14 mouse cellular contexts compared by ENCODE assay signal in genomic region chr13:46088237-46088636, GRCm38 (mm10).
DNase-seq lines count a peak whose midpoint lies in the region; ATAC-seq and TF ChIP-seq lines count a peak whose summit lies in the region.
"Had no signal": no experiment of that assay in that cellular context is flagged by ENCODE, and none has a peak within 500 bp of the region (broad histone marks: within the 10 kb centered on the region; RNA-seq: fewer than 3 reads in every experiment).

No protein-coding gene starts in this region.

- H3K9ac ChIP-seq in hindbrain, postnatal 0 days (replicated peaks; ENCODE audit: low read length) = no peak overlapping the region
- no peak overlapping the region for H3K9ac ChIP-seq in hindbrain, embryonic 12.5 days
- no peak overlapping the region for H3K9ac ChIP-seq in lung, embryonic 14.5 days
- H3K9ac ChIP-seq: hindbrain, embryonic 14.5 days; limb, embryonic 15.5 days; neural tube, embryonic 15.5 days had no signal

- no peaks in the 10 kb centered on the region for H3K27me3 ChIP-seq in hindbrain, postnatal 0 days (ENCODE audit: insufficient read depth, low read length)
- no peaks in the 10 kb centered on the region for H3K27me3 ChIP-seq in hindbrain, embryonic 12.5 days
- H3K27me3 ChIP-seq in lung, embryonic 14.5 days (ENCODE audit: insufficient read depth, low read length) = no peaks in the 10 kb centered on the region
- H3K27me3 ChIP-seq in E14TG2a.4 (ENCODE audit: insufficient read depth, low read length) = no peaks in the 10 kb centered on the region
- H3K27me3 ChIP-seq: limb, embryonic 15.5 days; neural tube, embryonic 15.5 days had no signal

- no peaks in the 10 kb centered on the region for H3K4me1 ChIP-seq in hindbrain, postnatal 0 days (ENCODE audit: insufficient read depth, low read length)
- H3K4me1 ChIP-seq in hindbrain, embryonic 12.5 days = no peaks in the 10 kb centered on the region
- H3K4me1 ChIP-seq in lung, embryonic 14.5 days (ENCODE audit: insufficient read depth) = no peaks in the 10 kb centered on the region
- H3K4me1 ChIP-seq in E14TG2a.4 (replicated peaks; ENCODE audit: low read depth, low read length) = no peaks in the 10 kb centered on the region
- H3K4me1 ChIP-seq: limb, embryonic 15.5 days; midbrain, embryonic 10.5 days; neural tube, embryonic 15.5 days had no signal

- no peak overlapping the region for H3K4me2 ChIP-seq in hindbrain, postnatal 0 days (ENCODE audit: low read depth, low read length)
- no peak overlapping the region for H3K4me2 ChIP-seq in hindbrain, embryonic 12.5 days (replicated peaks)
- H3K4me2 ChIP-seq in lung, embryonic 14.5 days = no peak overlapping the region
- H3K4me2 ChIP-seq: hindbrain, embryonic 14.5 days; limb, embryonic 15.5 days; neural tube, embryonic 15.5 days had no signal

- H3K27ac ChIP-seq in hindbrain, postnatal 0 days = no peak overlapping the region
- no peak overlapping the region for H3K27ac ChIP-seq in hindbrain, embryonic 12.5 days
- H3K27ac ChIP-seq in lung, embryonic 14.5 days (ENCODE audit: low read depth) = no peak overlapping the region
- H3K27ac ChIP-seq: hindbrain, embryonic 14.5 days; limb, embryonic 15.5 days; midbrain, embryonic 10.5 days; neural tube, embryonic 15.5 days had no signal

- ATAC-seq in hindbrain, postnatal 0 days = no peak
- no peak for ATAC-seq in hindbrain, embryonic 12.5 days (ENCODE audit: low FRiP score)
- no peak for ATAC-seq in lung, embryonic 14.5 days (ENCODE audit: insufficient read depth)

- no peak overlapping the region for H3K4me3 ChIP-seq in hindbrain, postnatal 0 days (ENCODE audit: low read length)
- H3K4me3 ChIP-seq in hindbrain, embryonic 12.5 days = no peak overlapping the region
- H3K4me3 ChIP-seq in lung, embryonic 14.5 days (ENCODE audit: low read depth, low read length) = no peak overlapping the region
- no peak overlapping the region for H3K4me3 ChIP-seq in E14TG2a.4 (replicated peaks; ENCODE audit: low read length)
- H3K4me3 ChIP-seq: limb, embryonic 15.5 days; midbrain, embryonic 10.5 days; neural tube, embryonic 15.5 days had no signal

- H3K36me3 ChIP-seq in hindbrain, postnatal 0 days (ENCODE audit: insufficient read depth, low read length) = no peaks in the 10 kb centered on the region
- no peaks in the 10 kb centered on the region for H3K36me3 ChIP-seq in hindbrain, embryonic 12.5 days
- no peaks in the 10 kb centered on the region for H3K36me3 ChIP-seq in lung, embryonic 14.5 days (ENCODE audit: insufficient read depth)
- no peaks in the 10 kb centered on the region for H3K36me3 ChIP-seq in E14TG2a.4 (ENCODE audit: insufficient read depth, low read length)
- H3K36me3 ChIP-seq: limb, embryonic 15.5 days; midbrain, embryonic 10.5 days; neural tube, embryonic 15.5 days had no signal

- intact Hi-C loops in gastrocnemius, postnatal 36 days (cut with DNase I) = no loop called here

- 95% methylated on average over 3 of the region's 3 CpGs for WGBS in hindbrain, postnatal 0 days
- 85% methylated on average over 3 of the region's 3 CpGs for WGBS in hindbrain, embryonic 12.5 days
- 83% methylated on average over 3 of the region's 3 CpGs for WGBS in lung, embryonic 14.5 days

- DNase-seq in hindbrain, postnatal 0 days (ENCODE audit: low spot score) = no peak
- no peak for DNase-seq in lung, embryonic 14.5 days
- no peak for DNase-seq in lung, postnatal 10 days
- peak; percentile 23 for DNase-seq in R1 (ENCODE audit: low read depth, low spot score)
- no peak for DNase-seq in urinary bladder, postnatal 36 days (ENCODE audit: low spot score in 2 of 2)
- no peak for DNase-seq in gastrocnemius, postnatal 36 days
- DNase-seq: adrenal gland, adult 2 months; cerebellum, adult 18-20 months had no signal

- TF ChIP-seq CTCF in hindbrain, postnatal 0 days (IDR thresholded peaks at IDR 0.05; ENCODE audit: low read depth) = peak; percentile 30; the same call in 1 of the 2 replicates
- TF ChIP-seq CTCF in lung, embryonic 14.5 days (IDR thresholded peaks at IDR 0.05; ENCODE audit: low read depth) = peak; percentile 32; the same call in 1 of the 2 replicates
- peak; percentile 75 for TF ChIP-seq CTCF in E14TG2a.4 (conservative IDR thresholded peaks at IDR 0.05; ENCODE audit: low read length)

- H3K9me3 ChIP-seq in hindbrain, postnatal 0 days (ENCODE audit: low read length) = no peaks in the 10 kb centered on the region
- H3K9me3 ChIP-seq in hindbrain, embryonic 12.5 days (replicated peaks) = peaks cover 4% of the 10 kb centered on the region; the same call in 1 of the 2 replicates
- H3K9me3 ChIP-seq in lung, embryonic 14.5 days (ENCODE audit: low read depth, low read length) = no peaks in the 10 kb centered on the region
- H3K9me3 ChIP-seq in E14TG2a.4 (ENCODE audit: low read length) = peaks cover 7% of the 10 kb centered on the region
- H3K9me3 ChIP-seq: limb, embryonic 15.5 days; neural tube, embryonic 15.5 days had no signal
